8 mouse cellular contexts compared by ENCODE assay signal in the genomic region with DNA sequence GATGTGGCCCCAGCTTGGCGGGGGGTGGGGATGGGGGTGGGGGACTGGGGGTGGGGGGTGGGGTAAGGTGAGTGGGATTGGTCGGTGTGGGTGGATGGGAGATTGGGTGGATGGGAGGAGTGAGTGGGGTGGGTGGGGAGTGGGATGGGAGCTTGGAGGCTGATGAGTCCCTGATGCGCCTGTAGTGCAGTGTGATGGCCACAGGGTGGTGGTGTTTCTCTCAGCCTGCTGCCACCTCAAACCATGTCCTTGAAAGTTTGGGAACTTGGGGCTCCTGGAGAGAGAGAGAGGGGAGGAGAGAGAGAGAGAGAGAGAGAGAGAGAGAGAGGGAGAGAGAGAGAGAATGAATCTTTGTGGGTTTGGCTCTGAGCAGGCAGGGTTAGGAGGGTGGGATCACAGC. TPM values are rescaled to one million over a fixed set of nuclear protein-coding genes. Genes with fewer than 3 reads are reported as not detected.
DNase-seq lines count a peak whose midpoint lies in the region; ATAC-seq lines count a peak whose summit lies in the region.

No protein-coding gene starts in this region.

- no peak for ATAC-seq in CD4-positive, CD25-positive, alpha-beta regulatory T cell, adult 4 months
- peak; percentile 56; the same call in 1 of the 2 replicates for ATAC-seq in frontal cortex, adult (ENCODE audit: low TSS enrichment)

- peak; percentile 8 for DNase-seq in CD4-positive, CD25-positive, alpha-beta regulatory T cell, adult 2 months (ENCODE audit: low read depth, low spot score)
- DNase-seq in layer of hippocampus, adult 11-12 months (ENCODE audit: low spot score) = peak; percentile 19
- DNase-seq in layer of hippocampus, adult 9-11 months = no peak
- DNase-seq in NIH3T3 (ENCODE audit: low read depth) = peak; percentile 59
- DNase-seq in testis, postnatal 10 days (ENCODE audit: low spot score) = peak; percentile 58
- no peak for DNase-seq in ovary, postnatal 36 days (ENCODE audit: low spot score)

RNA-seq across cellular contexts. Expression of a gene that starts 20.7 kb away (rescaled TPM):
- 1 to 10 TPM in 1 of 2 experiments, under 1 TPM in 1; 0.98 to 1.0 TPM for polyA plus RNA-seq in CD4-positive, CD25-positive, alpha-beta regulatory T cell, adult 4 months (2017; shearing (Covaris generic))

Comparison
In these comparisons a context has a peak if more than half of its experiments do, and no peak if none do; other contexts are left out.
1. DNase-seq: peak in CD4-positive, CD25-positive, alpha-beta regulatory T cell, adult 2 months (single experiment), layer of hippocampus, adult 11-12 months (single experiment), NIH3T3 (single experiment) and testis, postnatal 10 days (single experiment); none in layer of hippocampus, adult 9-11 months (single experiment) and ovary, postnatal 36 days (single experiment).